Mouse (Mus musculus) large intestine, adult 2 months (tissue): ENCODE results near the gene Traf3ip2. TPM values are rescaled to one million over a fixed set of nuclear protein-coding genes. Genes with fewer than 3 reads are reported as not detected.
A peak's percentile ranks its signal among the peaks of the same experiment; 100 is the strongest.

Experiments
- DNase-seq: peaks from one replicate; pipeline ENCODE4 v3.0.0-alpha.2; 2012; ENCODE audit warnings: low read depth, low spot score
- WGBS: fragments of 180-500 bp; shearing (Covaris S2); methylation state at CpG from one replicate; pipeline ENCODE4 v1.1.7; 2018; 5-methylcytosine and 5-hydroxymethylcytosine counted together
- polyA plus RNA-seq: library from polyadenylated mRNA; depleted of rRNA; stranded (reverse); fragments of >200 nt; gene quantifications from 2 replicates; pipeline ENCODE4 v1.2.3, GENCODE M21; 2012

The Traf3ip2 gene
- polyA plus RNA-seq, 1 experiment = 28.3 TPM

- 69% methylated on average over 10 of the region's 10 CpGs for WGBS
- no peak for DNase-seq
Measured at GRCm38 (mm10) chr10:39628799-39629517, 16.2 kb downstream of the Traf3ip2 start.

DNA sequence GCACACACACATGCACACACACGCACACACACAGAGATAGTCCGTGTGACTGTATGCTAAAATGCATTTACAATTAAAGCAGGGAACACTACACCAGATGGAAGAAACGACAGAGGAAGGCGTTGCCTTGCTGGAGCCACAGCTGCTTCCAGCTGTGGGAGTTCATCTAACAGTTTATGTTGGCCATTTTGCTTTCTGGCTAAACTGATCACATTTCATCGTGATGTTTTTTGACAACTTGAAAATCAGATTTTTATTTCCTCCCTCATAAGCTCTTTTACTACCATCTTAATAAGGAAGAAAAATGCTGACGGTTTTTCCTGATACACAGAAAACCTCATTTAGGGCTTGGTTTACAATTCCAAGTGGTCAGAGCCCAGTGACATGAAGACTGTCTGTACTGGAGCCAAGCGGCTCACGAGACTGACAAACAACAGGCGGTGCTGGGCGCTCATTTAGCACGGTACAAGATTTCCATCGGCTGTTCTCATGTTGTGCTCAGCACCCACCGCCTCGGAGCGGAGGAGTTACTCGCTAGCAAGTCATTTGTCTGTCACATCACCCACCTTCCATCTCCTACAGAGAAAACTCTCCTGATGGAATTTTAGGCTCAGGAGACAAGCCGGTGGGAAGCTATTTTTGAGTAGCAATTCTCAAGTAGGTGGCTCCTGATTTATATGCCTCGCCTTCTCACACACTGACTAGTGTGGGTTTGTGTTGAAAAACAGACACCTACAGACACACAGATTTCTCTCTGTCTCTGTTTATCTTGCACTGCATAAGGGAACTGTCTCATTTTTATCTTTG lies 17.2 kb downstream of the Traf3ip2 start:
- 35% methylated on average over 18 of the region's 18 CpGs for WGBS
- no peak for DNase-seq

DNA sequence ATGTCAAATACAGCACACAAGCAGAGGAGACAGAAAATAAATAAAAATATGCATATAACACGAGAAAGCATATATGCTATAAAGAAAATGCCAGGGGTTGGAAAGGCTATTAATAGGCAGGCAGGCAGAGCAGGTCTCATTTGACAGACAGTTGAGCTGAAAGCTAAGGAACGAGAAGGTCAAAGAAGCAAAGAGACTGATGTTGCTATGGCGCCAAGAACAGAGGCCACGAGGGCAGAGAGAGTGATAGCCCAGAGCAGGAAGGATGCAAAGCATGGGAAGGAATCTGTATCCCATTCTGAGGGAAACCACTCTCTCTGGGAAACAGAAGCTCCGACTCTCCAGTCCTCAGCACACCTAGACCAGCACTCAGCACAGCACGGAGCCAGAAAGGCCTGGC lies 18.1 kb downstream of the Traf3ip2 start:
- no peak for DNase-seq
- WGBS = 76% methylated on average over 6 of the region's 6 CpGs

DNA sequence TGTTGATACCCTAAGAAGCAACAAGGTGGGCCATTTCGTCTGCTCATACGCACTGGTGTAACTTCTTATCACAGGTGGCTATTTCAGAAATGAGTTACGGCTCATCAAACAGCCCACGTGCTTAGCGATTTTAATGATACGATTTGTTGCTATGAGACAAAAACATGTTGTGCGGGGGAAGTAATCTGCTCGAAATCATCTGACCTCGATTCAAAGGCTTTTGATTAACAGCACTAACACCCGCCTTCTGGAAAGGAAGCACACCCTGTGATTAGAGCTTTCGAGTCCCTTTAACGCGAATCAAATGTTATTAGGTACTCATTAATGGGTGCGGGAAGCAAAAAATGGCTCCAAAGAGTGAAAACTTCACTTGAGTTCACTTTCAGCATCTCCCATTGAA lies 18.9 kb downstream of the Traf3ip2 start:
- 52% methylated on average over 14 of the region's 14 CpGs for WGBS
- no peak for DNase-seq

GRCm38 (mm10) chr10:39633379-39633778 lies 20.6 kb downstream of the Traf3ip2 start:
- no peak for DNase-seq
- WGBS = 91% methylated on average over 6 of the region's 6 CpGs

DNA sequence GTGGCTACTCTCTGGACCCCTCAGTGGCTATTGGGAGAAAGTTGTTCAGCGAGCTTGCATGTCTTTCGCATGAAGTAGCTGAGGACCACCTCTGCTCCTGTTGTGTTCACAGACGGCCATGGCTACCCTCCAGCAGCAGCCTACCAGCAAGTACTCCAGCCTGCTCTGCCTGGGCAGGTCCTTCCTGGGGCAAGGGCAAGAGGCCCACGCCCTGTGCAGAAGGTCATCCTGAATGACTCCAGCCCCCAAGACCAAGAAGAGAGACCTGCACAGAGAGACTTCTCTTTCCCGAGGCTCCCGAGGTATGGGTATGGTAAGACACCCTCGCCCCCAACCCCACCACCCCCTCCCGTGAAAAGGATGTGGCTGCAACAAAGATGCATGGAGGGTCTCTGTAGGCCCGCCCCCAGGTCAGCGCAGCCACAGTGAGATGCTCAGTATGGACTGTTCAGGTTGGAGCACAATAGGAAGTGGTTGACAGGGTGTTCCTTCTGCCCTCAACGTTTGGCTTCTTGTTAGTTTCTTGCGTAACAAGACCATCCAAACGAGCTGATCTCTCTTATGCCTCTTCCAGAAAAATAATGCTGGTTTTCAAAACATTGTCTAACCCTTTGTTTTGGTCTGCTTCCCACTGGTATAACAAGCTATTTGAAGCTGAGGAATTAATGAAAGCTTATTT lies 21.8 kb downstream of the Traf3ip2 start:
- no peak for DNase-seq
- 80% methylated on average over 13 of the region's 13 CpGs for WGBS

DNA sequence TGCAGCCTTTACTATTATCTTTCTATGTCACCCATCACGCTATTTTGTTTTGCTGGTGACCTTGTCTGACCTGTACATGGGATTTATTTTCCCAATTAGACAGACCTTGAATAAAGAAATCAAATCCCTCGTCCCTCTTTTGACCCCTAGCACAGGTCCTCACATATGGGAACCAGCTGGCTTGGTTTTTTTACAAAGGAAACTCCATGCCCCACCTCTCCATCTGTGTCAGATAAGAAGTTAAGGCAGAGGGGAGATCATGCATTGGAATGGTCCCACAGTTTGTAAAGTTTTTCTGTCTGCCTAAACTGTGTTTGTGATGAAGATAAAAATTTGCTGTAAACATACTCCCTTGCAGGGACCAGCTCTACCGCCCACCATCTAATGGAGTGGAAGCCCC lies 26.1 kb downstream of the Traf3ip2 start:
- 73% methylated on average over 3 of the region's 3 CpGs for WGBS

GRCm38 (mm10) chr10:39639783-39640182 lies 27.0 kb downstream of the Traf3ip2 start:
- no peak for DNase-seq

More for the DNA sequence above, 26.1 kb downstream of the Traf3ip2 start:
- DNase-seq = no peak

GRCm38 (mm10) chr10:39640817-39641226 lies 28.1 kb downstream of the Traf3ip2 start:
- no peak for DNase-seq
- WGBS = 64% methylated on average over 4 of the region's 4 CpGs

More at GRCm38 (mm10) chr10:39639783-39640182, 27.0 kb downstream of the Traf3ip2 start:
- 74% methylated on average over 5 of the region's 5 CpGs for WGBS

DNA sequence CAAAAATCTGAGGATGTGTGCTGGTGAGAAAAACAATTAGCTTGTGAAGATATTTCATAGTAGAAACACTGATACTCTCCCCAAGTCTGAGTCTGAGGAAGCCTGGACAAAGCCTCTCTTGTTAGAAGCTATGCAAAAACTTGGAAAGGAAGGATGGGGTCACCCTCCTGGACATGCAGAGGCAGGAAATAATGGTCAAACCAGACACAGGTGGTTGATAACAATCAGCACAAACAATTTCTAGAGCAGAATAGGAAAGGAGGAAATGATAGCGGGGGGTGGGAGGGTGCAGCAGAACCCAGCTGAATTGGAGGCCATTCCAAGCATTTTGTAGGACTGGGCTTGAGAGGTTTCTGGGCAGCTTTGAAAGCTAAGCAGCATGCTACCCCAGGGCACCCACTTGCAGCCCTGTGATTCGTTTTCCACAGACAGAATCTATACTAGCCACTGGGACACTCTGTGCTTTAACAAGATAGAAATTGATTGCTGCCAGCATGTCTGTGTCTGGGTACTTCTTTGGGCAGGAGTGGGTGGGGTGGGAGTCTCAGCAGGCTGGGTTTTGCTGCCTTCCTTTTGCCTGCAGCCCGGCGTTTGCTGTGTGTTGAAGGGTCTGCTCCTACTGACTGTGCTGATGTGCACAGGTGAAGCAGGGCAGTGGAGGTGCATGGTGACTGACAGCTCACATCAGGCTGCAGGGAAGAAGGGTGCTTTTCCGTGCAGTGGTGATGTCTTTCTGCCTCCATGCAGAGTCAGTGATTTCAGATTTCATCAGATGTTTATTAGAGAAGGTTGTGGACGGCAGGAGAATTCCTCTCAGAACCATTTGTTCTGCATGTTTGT lies 33.3 kb downstream of the Traf3ip2 start:
- WGBS = 58% methylated on average over 6 of the region's 6 CpGs
- no peak for DNase-seq

GRCm38 (mm10) chr10:39646629-39647019 lies 33.9 kb downstream of the Traf3ip2 start:
- WGBS = 53% methylated on average over 14 of the region's 14 CpGs
- DNase-seq = no peak

- WGBS = 41% methylated on average over 1 of the region's 1 CpGs
- no peak for DNase-seq
Measured at GRCm38 (mm10) chr10:39647118-39647517, 34.4 kb downstream of the Traf3ip2 start.

- DNase-seq = no peak
- WGBS = 96% methylated on average over 3 of the region's 3 CpGs
Measured at GRCm38 (mm10) chr10:39648278-39648677, 35.5 kb downstream of the Traf3ip2 start.

GRCm38 (mm10) chr10:39649550-39649949 lies 36.8 kb downstream of the Traf3ip2 start:
- 98% methylated on average over 3 of the region's 3 CpGs for WGBS
- no peak for DNase-seq

GRCm38 (mm10) chr10:39650316-39650715 lies 37.6 kb downstream of the Traf3ip2 start:
- DNase-seq = no peak
- WGBS = 98% methylated on average over 3 of the region's 3 CpGs

GRCm38 (mm10) chr10:39654001-39654416 lies 41.3 kb downstream of the Traf3ip2 start:
- DNase-seq = no peak
- WGBS = 83% methylated on average over 8 of the region's 8 CpGs

- WGBS = 20% methylated on average over 5 of the region's 5 CpGs
- DNase-seq = peak; percentile 18
Measured at GRCm38 (mm10) chr10:39658901-39659410, 46.2 kb downstream of the Traf3ip2 start.

DNA sequence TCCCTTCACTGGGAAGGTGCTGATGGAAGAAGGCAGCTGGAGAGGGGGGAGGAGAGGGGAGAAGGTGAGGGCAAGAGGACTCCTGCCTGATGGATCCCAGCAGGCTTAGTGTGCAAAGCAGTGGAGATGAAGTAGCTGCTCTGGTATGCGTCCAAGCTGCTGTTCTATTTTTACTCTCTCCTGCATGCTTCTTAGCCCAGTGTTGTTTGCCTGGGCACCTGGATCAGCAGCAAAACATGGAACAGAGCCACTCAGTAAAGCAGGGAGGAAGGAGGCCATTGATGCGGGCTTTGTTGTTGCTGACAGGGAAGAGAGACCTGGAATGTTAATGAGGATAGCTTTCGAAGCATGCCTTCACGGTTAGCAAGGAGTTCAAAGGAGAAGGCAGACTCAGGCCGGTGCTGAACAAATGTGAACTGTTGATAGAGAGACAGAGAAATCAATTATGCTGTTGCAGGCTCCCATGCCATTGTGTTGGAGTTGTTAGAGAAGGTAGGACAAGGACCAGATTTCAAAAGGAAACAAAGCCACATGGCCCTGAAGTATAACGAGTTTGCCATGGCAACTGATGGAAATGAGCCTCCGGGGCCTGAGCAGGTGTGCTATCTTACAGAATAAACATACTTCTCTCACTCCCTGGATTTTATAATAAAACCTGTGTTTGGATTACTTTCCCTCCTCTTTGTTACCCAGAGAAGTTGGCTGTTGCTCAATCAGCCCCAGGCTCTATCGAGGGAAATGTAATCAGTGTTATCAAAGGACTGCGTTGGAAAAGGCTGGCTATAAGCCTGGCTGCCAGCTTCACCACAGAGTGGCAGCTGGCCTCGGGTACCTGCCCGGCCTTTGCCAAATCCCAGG lies 46.9 kb downstream of the Traf3ip2 start:
- 10% methylated on average over 11 of the region's 11 CpGs for WGBS
- DNase-seq = no peak
